Mouse (Mus musculus) forebrain, embryonic 11.5 days (tissue): ENCODE measurements around the gene Lrig1. TPM values are rescaled to one million over a fixed set of nuclear protein-coding genes. Genes with fewer than 3 reads are reported as not detected.
A peak's percentile ranks its signal among the peaks of the same experiment; 100 is the strongest.

Experiments used
- ATAC-seq: fragments of 200-750 bp; cut with Nextera tagmentation; replicated peaks from 2 replicates; pipeline ENCODE4 v1.8.0; 2017; ENCODE audit warnings: moderate TSS enrichment; ENCODE audit not compliant: low FRiP score
- DNase-seq: peaks from one replicate; pipeline ENCODE4 v3.0.0-alpha.2; 2017; ENCODE audit warnings: low spot score
- H3K27ac ChIP-seq: fragments of 300-500 bp; sonication (generic); 2 replicates; pipeline ENCODE4 v1.5.1; 2014; ENCODE audit warnings: low read depth, low read length
- H3K27me3 ChIP-seq: fragments of 300-500 bp; sonication (generic); 2 replicates; pipeline ENCODE4 v1.6.1; 2014; ENCODE audit warnings: mild to moderate bottlenecking, low read length, mixed read lengths; ENCODE audit not compliant: control insufficient read depth, insufficient read depth
- H3K36me3 ChIP-seq: fragments of 300-500 bp; sonication (generic); 2 replicates; pipeline ENCODE4 v1.6.1; 2014; ENCODE audit warnings: mild to moderate bottlenecking, low read length, moderate library complexity, mixed read lengths; ENCODE audit not compliant: control insufficient read depth, insufficient read depth
- H3K4me1 ChIP-seq: fragments of 300-500 bp; sonication (generic); replicated peaks from 2 replicates; pipeline ENCODE4 v1.6.1; 2014; ENCODE audit warnings: low read length, mixed read lengths; ENCODE audit not compliant: control insufficient read depth, insufficient read depth
- H3K4me2 ChIP-seq: fragments of 300-500 bp; sonication (generic); 2 replicates; pipeline ENCODE4 v1.6.1; 2014; ENCODE audit warnings: low read depth, mild to moderate bottlenecking, low read length, moderate library complexity, mixed read lengths; ENCODE audit not compliant: severe bottlenecking
- H3K4me3 ChIP-seq: fragments of 300-500 bp; sonication (generic); 2 replicates; pipeline ENCODE4 v1.5.1; 2014; ENCODE audit warnings: low read depth, low read length
- H3K9ac ChIP-seq: fragments of 300-500 bp; sonication (generic); 2 replicates; pipeline ENCODE4 v1.6.1; 2014; ENCODE audit warnings: low read length
- H3K9me3 ChIP-seq: fragments of 300-500 bp; sonication (generic); 2 replicates; pipeline ENCODE4 v1.6.1; 2016; ENCODE audit warnings: low read length, mixed read lengths; ENCODE audit not compliant: control insufficient read depth
- WGBS: fragments of 180-500 bp; shearing (Covaris S2); extraction: QIAGEN DNeasy Blood & Tissue Kit; methylation state at CpG from one replicate; pipeline ENCODE4 v1.1.7; 2014; 5-methylcytosine and 5-hydroxymethylcytosine counted together
- polyA plus RNA-seq: library from polyadenylated mRNA; unstranded; fragments of >200 nt; fragmentation: Nextera tagmentation; extraction: Ambion mirVana; gene quantifications from 2 replicates; pipeline ENCODE4 v1.2.1, GENCODE M21; 2014

Lrig1 gene
- polyA plus RNA-seq, 1 experiment from 2014 or later: 21.7 TPM

- Histone ChIP-seq H3K36me3 (no peaks in the 10 kb centered on the region), H3K4me3 (no peak overlapping the region), H3K9ac (no peak overlapping the region), H3K9me3 (no peaks in the 10 kb centered on the region), H3K4me1 (peaks cover 50% of the 10 kb centered on the region), H3K4me2 (no peak overlapping the region), H3K27ac (no peak overlapping the region), H3K27me3 (no peaks in the 10 kb centered on the region)
- no peak for ATAC-seq
- WGBS: 85% methylated on average over 3 of the region's 3 CpGs
- no peak for DNase-seq
Observed at GRCm38 (mm10) chr6:94676840-94677239, 23.1 kb downstream of the Lrig1 start.

GRCm38 (mm10) chr6:94676300-94676699, 23.7 kb downstream of the Lrig1 start:
- no peak overlapping the region for H3K9ac ChIP-seq
- H3K9me3 ChIP-seq: no peaks in the 10 kb centered on the region
- H3K4me2 ChIP-seq: no peak overlapping the region
- H3K4me3 ChIP-seq: no peak overlapping the region
- no peak overlapping the region for H3K27ac ChIP-seq
- no peaks in the 10 kb centered on the region for H3K36me3 ChIP-seq
- no peak for DNase-seq
- no peak for ATAC-seq
- H3K27me3 ChIP-seq: no peaks in the 10 kb centered on the region
- WGBS: 61% methylated on average over 7 of the region's 7 CpGs
- peaks cover 46% of the 10 kb centered on the region for H3K4me1 ChIP-seq

GRCm38 (mm10) chr6:94672426-94672825, 27.5 kb downstream of the Lrig1 start:
- Histone ChIP-seq H3K4me2 (no peak overlapping the region), H3K9me3 (no peaks in the 10 kb centered on the region), H3K36me3 (no peaks in the 10 kb centered on the region), H3K9ac (no peak overlapping the region), H3K27me3 (no peaks in the 10 kb centered on the region), H3K4me1 (peaks cover 31% of the 10 kb centered on the region), H3K27ac (no peak overlapping the region), H3K4me3 (no peak overlapping the region)
- no peak for DNase-seq
- WGBS: 89% methylated on average over 2 of the region's 2 CpGs
- no peak for ATAC-seq

GRCm38 (mm10) chr6:94669370-94669769, 30.6 kb downstream of the Lrig1 start:
- no peak for ATAC-seq

GRCm38 (mm10) chr6:94668204-94668863, 31.6 kb downstream of the Lrig1 start:
- H3K4me2 ChIP-seq: no peak overlapping the region
- peak; percentile 63 for ATAC-seq

More at GRCm38 (mm10) chr6:94669370-94669769, 30.6 kb downstream of the Lrig1 start:
- peaks cover 21% of the 10 kb centered on the region for H3K4me1 ChIP-seq
- 54% methylated on average over 6 of the region's 6 CpGs for WGBS
- H3K9me3 ChIP-seq: no peaks in the 10 kb centered on the region
- H3K4me2 ChIP-seq: no peak overlapping the region
- no peak for DNase-seq
- H3K36me3 ChIP-seq: no peaks in the 10 kb centered on the region
- no peak overlapping the region for H3K9ac ChIP-seq
- H3K27me3 ChIP-seq: no peaks in the 10 kb centered on the region
- no peak overlapping the region for H3K27ac ChIP-seq
- H3K4me3 ChIP-seq: no peak overlapping the region

GRCm38 (mm10) chr6:94667131-94667530, 32.8 kb downstream of the Lrig1 start:
- Histone ChIP-seq H3K9ac (no peak overlapping the region), H3K4me3 (no peak overlapping the region), H3K36me3 (no peaks in the 10 kb centered on the region), H3K27ac (0 out of 2 replicates have a peak overlapping the region, but pooled peaks have one; percentile 21), H3K27me3 (no peaks in the 10 kb centered on the region), H3K4me1 (peaks cover 15% of the 10 kb centered on the region), H3K4me2 (no peak overlapping the region), H3K9me3 (no peaks in the 10 kb centered on the region)
- no peak for DNase-seq
- WGBS: 73% methylated on average over 4 of the region's 4 CpGs
- no peak for ATAC-seq

More at GRCm38 (mm10) chr6:94668204-94668863, 31.6 kb downstream of the Lrig1 start:
- Histone ChIP-seq H3K9ac (no peak overlapping the region), H3K27ac (no peak overlapping the region; the same call in 1 of the 2 replicates), H3K4me3 (no peak overlapping the region), H3K27me3 (no peaks in the 10 kb centered on the region), H3K4me1 (peaks cover 15% of the 10 kb centered on the region), H3K9me3 (no peaks in the 10 kb centered on the region), H3K36me3 (no peaks in the 10 kb centered on the region)
- WGBS: 24% methylated on average over 13 of the region's 13 CpGs
- peak; percentile 62 for DNase-seq

GRCm38 (mm10) chr6:94666432-94667119, 33.4 kb downstream of the Lrig1 start:
- DNase-seq (peak; percentile 63), ATAC-seq (no peak; the same call in 1 of the 2 replicates)
- Histone ChIP-seq H3K36me3 (no peaks in the 10 kb centered on the region), H3K9ac (no peak overlapping the region), H3K4me1 (peaks cover 15% of the 10 kb centered on the region), H3K9me3 (no peaks in the 10 kb centered on the region), H3K27ac (peak overlapping the region; percentile 9; the same call in 1 of the 2 replicates), H3K4me3 (no peak overlapping the region), H3K27me3 (no peaks in the 10 kb centered on the region), H3K4me2 (0 out of 2 replicates have a peak overlapping the region, but pooled peaks have one; percentile 22)
- WGBS: 46% methylated on average over 7 of the region's 7 CpGs

GRCm38 (mm10) chr6:94665677-94666076, 34.3 kb downstream of the Lrig1 start:
- WGBS: 64% methylated on average over 1 of the region's 1 CpGs
- no peak overlapping the region for H3K4me3 ChIP-seq
- H3K27me3 ChIP-seq: no peaks in the 10 kb centered on the region
- H3K4me1 ChIP-seq: peaks cover 13% of the 10 kb centered on the region
- ATAC-seq (no peak), DNase-seq (no peak)
- no peak overlapping the region for H3K9ac ChIP-seq
- H3K9me3 ChIP-seq: no peaks in the 10 kb centered on the region
- H3K27ac ChIP-seq: no peak overlapping the region
- H3K36me3 ChIP-seq: no peaks in the 10 kb centered on the region; the same call in 1 of the 2 replicates
- H3K4me2 ChIP-seq: no peak overlapping the region
